Mouse (Mus musculus) kidney, postnatal 0 days (tissue): ENCODE measurements around the gene Relb. TPM values are rescaled to one million over a fixed set of nuclear protein-coding genes. Genes with fewer than 3 reads are reported as not detected.
"Not testable (repeated sequence)": the region's sequence is repeated elsewhere in the genome, so short reads cannot be mapped to it uniquely, and the experiment has no call there.

ENCODE experiments used
- ATAC-seq: fragments of 200-750 bp; cut with Nextera tagmentation; replicated peaks from 2 replicates; pipeline ENCODE4 v1.8.0; 2017; ENCODE audit warnings: low read depth, moderate number of reproducible peaks, moderate TSS enrichment, moderate library complexity; ENCODE audit not compliant: low FRiP score
- DNase-seq: peaks from one replicate; pipeline ENCODE4 v3.0.0-alpha.2; 2016; ENCODE audit warnings: low spot score
- H3K27ac ChIP-seq: fragments of 300-500 bp; sonication (generic); 2 replicates; pipeline ENCODE4 v1.5.1; 2014; ENCODE audit warnings: mild to moderate bottlenecking
- H3K27me3 ChIP-seq: fragments of 300-500 bp; sonication (generic); 2 replicates; pipeline ENCODE4 v1.6.1; 2014; ENCODE audit warnings: low read length, mixed read lengths; ENCODE audit not compliant: insufficient read depth
- H3K36me3 ChIP-seq: fragments of 300-500 bp; sonication (generic); 2 replicates; pipeline ENCODE4 v1.6.1; 2014; ENCODE audit warnings: low read length, mixed read lengths; ENCODE audit not compliant: insufficient read depth
- H3K4me1 ChIP-seq: fragments of 300-500 bp; sonication (generic); replicated peaks from 2 replicates; pipeline ENCODE4 v1.6.1; 2014; ENCODE audit warnings: antibody characterized with exemption, low read length, mixed read lengths; ENCODE audit not compliant: insufficient read depth
- H3K4me2 ChIP-seq: fragments of 300-500 bp; sonication (generic); 2 replicates; pipeline ENCODE4 v1.6.1; 2014; ENCODE audit warnings: mild to moderate bottlenecking, low read length, moderate library complexity, mixed read lengths
- H3K4me3 ChIP-seq: fragments of 300-500 bp; sonication (generic); replicated peaks from 2 replicates; pipeline ENCODE4 v1.5.1; 2014; ENCODE audit warnings: low read depth, low read length
- H3K9ac ChIP-seq: fragments of 300-500 bp; sonication (generic); 2 replicates; pipeline ENCODE4 v1.6.1; 2014; ENCODE audit warnings: low read depth, low read length
- H3K9me3 ChIP-seq: fragments of 300-500 bp; sonication (generic); replicated peaks from 2 replicates; pipeline ENCODE4 v1.6.1; 2016; ENCODE audit warnings: low read length, inconsistent platforms, mixed read lengths
- CTCF ChIP-seq: IDR thresholded peaks from 2 replicates; pipeline ENCODE4 v1.5.1; 2016; ENCODE audit warnings: antibody characterized with exemption, low read depth, mild to moderate bottlenecking, moderate library complexity
- WGBS: fragments of 180-500 bp; shearing (Covaris S2); extraction: QIAGEN DNeasy Blood & Tissue Kit; methylation state at CpG from one replicate; pipeline ENCODE4 v1.1.7; 2014; 5-methylcytosine and 5-hydroxymethylcytosine counted together
- polyA plus RNA-seq: library from polyadenylated mRNA; unstranded; fragments of >200 nt; fragmentation: Nextera tagmentation; extraction: Ambion mirVana; gene quantifications from 2 replicates; pipeline ENCODE4 v1.2.1, GENCODE M21; 2015

Gene Relb
- polyA plus RNA-seq, 1 experiment from 2014 or later: 10.6 TPM

DNA sequence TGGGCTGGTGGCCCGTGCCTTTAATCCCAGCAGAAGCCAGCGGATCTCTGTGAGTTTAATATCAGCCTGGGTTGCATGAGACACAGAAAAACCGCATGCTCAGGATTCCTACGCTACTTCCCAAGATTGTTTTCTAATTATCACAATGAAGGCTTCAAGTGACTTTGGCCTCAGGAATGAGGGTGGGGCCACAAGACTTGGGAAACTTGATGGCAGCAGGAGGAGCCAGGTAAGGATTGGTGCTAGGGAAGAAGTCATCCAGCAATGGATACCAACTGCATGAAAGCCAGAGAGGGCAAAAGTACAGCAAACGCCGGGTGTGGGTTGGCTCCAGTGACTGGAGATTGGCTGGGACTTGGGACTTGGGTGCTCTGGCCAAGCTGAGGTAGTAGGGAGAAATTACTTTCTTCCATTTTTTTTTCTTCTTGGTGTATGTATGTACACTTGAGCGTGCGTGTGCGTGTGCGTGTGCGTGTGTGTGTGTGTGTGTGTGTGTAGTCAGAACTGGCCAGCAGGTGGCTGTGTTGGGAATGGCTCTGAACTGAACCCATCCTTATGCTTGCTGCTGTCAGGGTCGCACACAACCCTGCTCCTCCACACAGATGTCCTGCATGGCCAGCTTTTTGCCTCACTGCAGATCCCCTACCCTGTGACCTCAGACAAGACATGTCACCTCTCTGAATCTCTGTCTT lies 19.5 kb downstream of the Relb start:
- no peaks in the 10 kb centered on the region for H3K9me3 ChIP-seq
- no peak overlapping the region for H3K9ac ChIP-seq
- H3K4me2 ChIP-seq: no peak overlapping the region
- H3K27ac ChIP-seq: no peak overlapping the region
- no peak for TF ChIP-seq CTCF
- H3K27me3 ChIP-seq: no peaks in the 10 kb centered on the region
- H3K4me3 ChIP-seq: no peak overlapping the region
- H3K36me3 ChIP-seq: 0 out of 2 replicates have a peak, but pooled peaks cover 3% of the 10 kb centered on the region
- DNase-seq (no peak), ATAC-seq (no peak)
- WGBS: 86% methylated on average over 12 of the region's 12 CpGs
- H3K4me1 ChIP-seq: no peaks in the 10 kb centered on the region

DNA sequence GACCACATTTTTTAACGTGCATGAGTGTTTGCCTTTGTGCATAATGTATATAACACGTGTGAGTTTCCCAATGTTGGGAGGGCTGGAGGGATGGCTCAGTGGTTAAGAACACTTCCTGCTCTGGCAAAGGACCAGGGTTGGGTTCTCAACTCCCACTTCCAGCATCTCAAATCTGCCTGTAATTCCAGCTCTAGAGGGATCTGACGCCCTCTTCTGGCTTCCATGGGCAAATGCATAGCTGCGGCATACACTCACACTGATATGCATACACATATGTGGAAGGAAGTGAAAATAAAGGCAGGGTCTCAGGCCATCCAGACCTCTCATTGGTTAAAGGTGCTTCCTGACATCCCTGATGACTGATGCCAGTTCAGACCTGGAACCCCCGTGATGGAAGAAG lies 21.9 kb downstream of the Relb start:
- ATAC-seq (no peak), DNase-seq (no peak)
- Histone ChIP-seq H3K36me3 (0 out of 2 replicates have a peak, but pooled peaks cover 9% of the 10 kb centered on the region), H3K9me3 (no peaks in the 10 kb centered on the region), H3K27ac (no peak overlapping the region), H3K4me2 (no peak overlapping the region), H3K4me3 (no peak overlapping the region), H3K4me1 (no peaks in the 10 kb centered on the region; the same call in 1 of the 2 replicates), H3K27me3 (no peaks in the 10 kb centered on the region), H3K9ac (no peak overlapping the region)
- TF ChIP-seq CTCF: 0 out of 2 replicates have a peak, but pooled peaks have one; percentile 15
- WGBS: 76% methylated on average over 5 of the region's 5 CpGs

DNA sequence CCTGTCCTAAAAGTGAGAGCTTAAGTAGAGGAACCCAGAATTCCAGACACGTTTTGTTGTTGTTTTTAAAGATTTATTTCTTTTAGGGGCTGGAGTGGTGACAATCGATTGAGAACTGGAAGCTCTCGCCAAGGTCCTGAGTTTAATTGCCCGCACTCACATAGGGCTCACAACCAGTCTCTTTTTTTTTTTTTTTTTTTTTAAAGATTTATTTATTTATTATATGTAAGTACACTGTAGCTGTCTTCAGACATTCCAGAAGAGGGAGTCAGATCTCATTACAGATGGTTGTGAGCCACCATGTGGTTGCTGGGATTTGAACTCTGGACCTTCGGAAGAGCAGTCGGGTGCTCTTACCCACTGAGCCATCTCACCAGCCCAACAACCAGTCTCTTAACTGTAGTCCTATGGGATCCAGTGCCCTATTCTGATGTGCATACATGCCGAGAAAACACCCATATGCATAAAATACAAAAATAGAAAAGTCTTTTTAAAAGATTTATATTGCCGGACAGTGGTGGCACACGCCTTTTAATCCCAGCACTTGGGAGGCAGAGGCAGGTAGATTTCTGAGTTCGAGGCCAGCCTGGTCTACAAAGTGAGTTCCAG lies 24.5 kb downstream of the Relb start:
- not testable (repeated sequence) for H3K9me3 ChIP-seq, H3K27me3 ChIP-seq, ATAC-seq, H3K4me1 ChIP-seq, H3K27ac ChIP-seq, H3K36me3 ChIP-seq, DNase-seq, H3K9ac ChIP-seq
- WGBS: 55% methylated on average over 10 of the region's 10 CpGs
- H3K4me2 ChIP-seq: peak overlapping the region; percentile 90; the same call in 1 of the 2 replicates
- peak overlapping the region; percentile 97 for H3K4me3 ChIP-seq

DNA sequence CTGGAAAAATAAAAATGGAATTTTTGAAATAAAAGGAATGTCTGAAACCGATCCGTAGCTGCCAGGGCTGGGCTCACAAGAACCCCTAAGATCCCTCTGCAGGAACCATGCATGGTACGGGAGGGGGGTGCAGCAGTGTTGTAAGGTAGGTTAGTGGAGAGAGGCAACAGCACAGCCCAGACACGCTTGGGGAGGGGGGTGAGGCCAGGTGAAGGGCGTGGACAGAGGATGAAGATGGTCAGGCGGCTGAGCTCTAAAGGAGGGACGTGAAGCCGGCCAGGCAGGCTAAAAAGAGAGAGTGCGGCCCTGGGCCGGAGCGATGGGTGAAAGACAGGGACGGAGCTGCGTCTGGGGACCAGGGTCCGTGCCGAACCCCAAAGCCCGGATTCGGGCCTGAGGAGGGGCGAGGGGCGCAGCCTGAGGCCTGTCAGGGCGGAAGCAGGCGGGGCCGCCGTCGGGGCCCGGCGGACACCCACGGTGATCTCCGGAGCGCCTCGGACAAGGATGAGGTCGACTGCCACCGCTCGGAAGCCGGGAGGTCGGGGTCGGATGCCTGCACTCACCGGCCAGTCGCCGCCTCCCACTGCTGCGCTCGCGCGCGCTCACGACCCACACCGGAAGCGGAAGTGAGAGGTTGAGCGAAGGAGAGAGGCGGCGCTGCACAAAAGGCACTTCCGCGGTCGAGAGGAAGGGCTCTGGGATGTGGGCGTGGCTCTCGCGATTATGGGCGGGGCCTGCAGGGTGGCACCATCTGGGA lies 25.2 kb downstream of the Relb start, which contains the start of gene Clasrp:
Clasrp (minus strand) TSS at position 638 of the 757 bp plus-strand sequence.
- H3K36me3 ChIP-seq: peaks cover 9% of the 10 kb centered on the region
- TF ChIP-seq CTCF: peak; percentile 36; the same call in 1 of the 2 replicates
- ATAC-seq: peak; percentile 92
- peak within 1 kb of the TSS; percentile 82 for H3K27ac ChIP-seq
- under 1% methylated on average over 57 of the region's 57 CpGs for whole genome bisulfite sequencing
- H3K4me2 ChIP-seq: peak within 1 kb of the TSS; percentile 90
- H3K27me3 ChIP-seq: no peaks in the 10 kb centered on the region
- H3K9me3 ChIP-seq: no peaks in the 10 kb centered on the region
- DNase-seq: peak; percentile 98
- H3K9ac ChIP-seq: peak within 1 kb of the TSS; percentile 96
- H3K4me3 ChIP-seq: peak within 1 kb of the TSS; percentile 97
- no peaks in the 10 kb centered on the region; the same call in 1 of the 2 replicates for H3K4me1 ChIP-seq

DNA sequence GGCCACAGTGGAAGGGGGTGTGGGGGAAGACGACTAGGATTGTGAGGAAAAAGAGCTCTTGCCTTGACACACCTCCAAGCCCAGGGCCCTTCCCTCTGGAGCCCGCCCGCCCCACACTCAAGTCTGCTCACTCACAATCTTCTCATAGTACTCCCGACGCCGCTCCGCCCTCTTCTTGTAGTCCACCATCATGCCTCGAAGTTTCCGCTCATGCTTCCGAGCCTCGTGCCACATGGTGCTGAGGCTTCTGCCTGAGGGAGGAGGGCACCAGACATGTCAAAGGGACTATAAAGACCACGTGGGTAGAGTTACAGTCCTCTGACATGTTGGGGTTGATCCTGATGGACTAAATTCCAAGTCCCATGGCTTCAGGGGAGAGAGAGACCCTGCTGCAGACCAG lies 26.2 kb downstream of the Relb start:
- 0 out of 2 replicates have a peak overlapping the region, but pooled peaks have one; percentile 96 for H3K9ac ChIP-seq
- peaks cover 12% of the 10 kb centered on the region for H3K36me3 ChIP-seq
- peak overlapping the region; percentile 97; the same call in 1 of the 2 replicates for H3K4me3 ChIP-seq
- no peak overlapping the region for H3K27ac ChIP-seq
- H3K9me3 ChIP-seq: no peaks in the 10 kb centered on the region
- 70% methylated on average over 12 of the region's 12 CpGs for WGBS
- H3K4me2 ChIP-seq: peak overlapping the region; percentile 90
- H3K4me1 ChIP-seq: no peaks in the 10 kb centered on the region; the same call in 1 of the 2 replicates
- no peak for DNase-seq
- ATAC-seq: no peak
- no peaks in the 10 kb centered on the region for H3K27me3 ChIP-seq
- TF ChIP-seq CTCF: no peak

DNA sequence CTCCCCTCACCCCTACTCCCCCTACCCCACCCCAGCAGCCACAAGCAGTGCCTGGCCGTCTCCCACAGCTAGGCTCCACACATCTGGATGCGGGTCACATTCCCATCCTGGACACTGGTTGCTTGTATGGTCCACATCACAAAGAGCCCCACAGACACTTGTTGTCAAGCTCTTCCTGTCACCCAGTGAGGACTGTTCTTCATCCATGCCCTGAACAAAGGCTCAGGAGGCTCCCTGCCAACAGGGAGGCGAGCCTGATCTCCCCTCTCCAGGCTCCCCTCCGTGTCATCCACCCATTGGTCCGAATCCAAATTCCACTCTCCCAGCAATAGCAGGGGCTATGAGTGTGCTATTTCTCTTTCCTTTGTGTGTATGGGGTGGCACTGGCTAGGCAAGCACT lies 28.7 kb downstream of the Relb start:
- ATAC-seq (no peak), DNase-seq (no peak)
- H3K9ac ChIP-seq: no peak overlapping the region
- H3K4me3 ChIP-seq: no peak overlapping the region
- TF ChIP-seq CTCF: no peak
- no peaks in the 10 kb centered on the region for H3K9me3 ChIP-seq
- no peaks in the 10 kb centered on the region for H3K27me3 ChIP-seq
- peaks cover 17% of the 10 kb centered on the region for H3K36me3 ChIP-seq
- H3K4me1 ChIP-seq: no peaks in the 10 kb centered on the region; the same call in 1 of the 2 replicates
- WGBS: 64% methylated on average over 5 of the region's 5 CpGs
- H3K4me2 ChIP-seq: no peak overlapping the region
- H3K27ac ChIP-seq: no peak overlapping the region
